Mouse (Mus musculus): ENCODE results near the gene Cblb.

Gene Cblb

GRCm38 (mm10) chr16:52038821-52039220 lies 7.8 kb downstream of the Cblb start:
- DNase-seq = no peak

GRCm38 (mm10) chr16:52040937-52041336 lies 9.9 kb downstream of the Cblb start:
- DNase-seq = no peak

- DNase-seq = no peak
These were observed 11.8 kb downstream of the Cblb start for GRCm38 (mm10) chr16:52042667-52043379.

- no peak for DNase-seq
These were observed 12.5 kb downstream of the Cblb start for GRCm38 (mm10) chr16:52043380-52044117.

GRCm38 (mm10) chr16:52044518-52044917 lies 13.5 kb downstream of the Cblb start:
- no peak for DNase-seq

- DNase-seq = no peak
These were observed 14.0 kb downstream of the Cblb start for GRCm38 (mm10) chr16:52044985-52045384.

GRCm38 (mm10) chr16:52046464-52046863 lies 15.4 kb downstream of the Cblb start:
- DNase-seq = no peak

- DNase-seq = no peak
These were observed 20.1 kb downstream of the Cblb start for GRCm38 (mm10) chr16:52051106-52051505.

GRCm38 (mm10) chr16:52052734-52053133 lies 21.7 kb downstream of the Cblb start:
- no peak for DNase-seq

GRCm38 (mm10) chr16:52055236-52055635 lies 24.2 kb downstream of the Cblb start:
- DNase-seq = no peak

- DNase-seq = no peak
These were observed 25.1 kb downstream of the Cblb start for GRCm38 (mm10) chr16:52056164-52056563.

GRCm38 (mm10) chr16:52057335-52057734 lies 26.3 kb downstream of the Cblb start:
- DNase-seq = no peak

- DNase-seq = no peak
These were observed 28.5 kb downstream of the Cblb start for GRCm38 (mm10) chr16:52059535-52059934.

- no peak for DNase-seq
These were observed 29.2 kb downstream of the Cblb start for GRCm38 (mm10) chr16:52060100-52060719.

GRCm38 (mm10) chr16:52061015-52061481 lies 30.0 kb downstream of the Cblb start:
- DNase-seq = no peak

GRCm38 (mm10) chr16:52064309-52065105 lies 33.5 kb downstream of the Cblb start:
- DNase-seq = no peak

GRCm38 (mm10) chr16:52067632-52068516 lies 36.8 kb downstream of the Cblb start:
- no peak for DNase-seq

- no peak for DNase-seq
These were observed 37.5 kb downstream of the Cblb start for GRCm38 (mm10) chr16:52068517-52068874.

- no peak for DNase-seq
These were observed 38.6 kb downstream of the Cblb start for GRCm38 (mm10) chr16:52069648-52070047.

- DNase-seq = no peak
These were observed 39.1 kb downstream of the Cblb start for GRCm38 (mm10) chr16:52070128-52070527.

GRCm38 (mm10) chr16:52071290-52071689 lies 40.3 kb downstream of the Cblb start:
- no peak for DNase-seq

GRCm38 (mm10) chr16:52071766-52072209 lies 40.8 kb downstream of the Cblb start:
- DNase-seq = no peak

Measured in cerebellum, adult 8-10 months (tissue).